Mouse (Mus musculus) adrenal gland, postnatal 14 days (tissue): ENCODE measurements around the gene Lrrc3. TPM values are rescaled to one million over a fixed set of nuclear protein-coding genes. Genes with fewer than 3 reads are reported as not detected.

Experiments
- DNase-seq: peaks from one replicate; pipeline ENCODE4 v3.0.0; 2021; ENCODE audit warnings: mixed read lengths
- total RNA-seq: library from RNA; stranded (reverse); gene quantifications from 2 replicates; pipeline ENCODE4 v1.2.3, GENCODE M21; 2021

The Lrrc3 gene
- total RNA-seq, 1 experiment from 2014 or later, result 14.0 TPM

GRCm38 (mm10) chr10:77867546-77867945, 34.8 kb downstream of the Lrrc3 start:
- DNase-seq, result no peak

GRCm38 (mm10) chr10:77864762-77865143, 37.6 kb downstream of the Lrrc3 start:
- no peak for DNase-seq

- DNase-seq, result peak; percentile 75
Observed at GRCm38 (mm10) chr10:77864067-77864761, 38.1 kb downstream of the Lrrc3 start.

GRCm38 (mm10) chr10:77861675-77862074, 40.7 kb downstream of the Lrrc3 start, which contains the start of gene Gm3285:
Gene Gm3285 (plus strand): TSS chr10:77861975.
- no peak for DNase-seq

GRCm38 (mm10) chr10:77852559-77852958, 49.8 kb downstream of the Lrrc3 start, which contains the start of gene Gm10318:
Gene Gm10318 (plus strand): TSS chr10:77852859.
- no peak for DNase-seq

Other genes starting within 250 kb of the Lrrc3 start
- gene Tspear, start 216.0 kb downstream of the Lrrc3 start, total RNA-seq, result 0.41 TPM in 1 of 2 replicates, not detected in the other
- gene Gm19402, start 211.8 kb downstream of the Lrrc3 start, total RNA-seq, result not detected in 2 replicates
- not detected in 2 replicates for gene Gm9508, start 205.3 kb downstream of the Lrrc3 start, total RNA-seq
- not detected in 2 replicates for gene Gm10272, start 195.9 kb downstream of the Lrrc3 start, total RNA-seq
- not detected in 2 replicates for gene Gm10024, start 191.1 kb downstream of the Lrrc3 start, total RNA-seq
- not detected in 2 replicates for gene Gm10142, start 186.7 kb downstream of the Lrrc3 start, total RNA-seq
- gene Krtap12-1, start 181.9 kb downstream of the Lrrc3 start, total RNA-seq, result not detected in 2 replicates
- not detected in 2 replicates for gene Gm10100, start 176.1 kb downstream of the Lrrc3 start, total RNA-seq
- gene Gm18596, start 159.9 kb downstream of the Lrrc3 start, total RNA-seq, result not detected in 2 replicates
- not detected in 2 replicates for gene Gm9736, start 151.2 kb downstream of the Lrrc3 start, total RNA-seq
- not detected in 2 replicates for gene Gm3233, start 142.9 kb downstream of the Lrrc3 start, total RNA-seq
- not detected in 2 replicates for gene Gm3238, start 131.2 kb downstream of the Lrrc3 start, total RNA-seq
- not detected in 2 replicates for gene Gm7138, start 125.6 kb downstream of the Lrrc3 start, total RNA-seq
- gene Gm3250, start 120.0 kb downstream of the Lrrc3 start, total RNA-seq, result not detected in 2 replicates
- not detected in 2 replicates for gene Gm7137, start 114.3 kb downstream of the Lrrc3 start, total RNA-seq
- gene Gm9639, start 107.5 kb downstream of the Lrrc3 start, total RNA-seq, result not detected in 2 replicates
- not detected in 2 replicates for gene Gm19668, start 103.4 kb downstream of the Lrrc3 start, total RNA-seq
- gene Gm9507, start 90.7 kb downstream of the Lrrc3 start, total RNA-seq, result not detected in 2 replicates
- gene Gm2696, start 87.9 kb downstream of the Lrrc3 start, total RNA-seq, result not detected in 2 replicates
- not detected in 2 replicates for gene Krtap10-4, start 75.4 kb downstream of the Lrrc3 start, total RNA-seq
- not detected in 2 replicates for gene Krtap10-10, start 66.6 kb downstream of the Lrrc3 start, total RNA-seq
- gene Gm36176, start 55.7 kb downstream of the Lrrc3 start, total RNA-seq, result not detected in 2 replicates
- gene Gm10318, start 49.7 kb downstream of the Lrrc3 start, total RNA-seq, result not detected in 2 replicates
- gene Gm3285, start 40.6 kb downstream of the Lrrc3 start, total RNA-seq, result not detected in 2 replicates
- 2.4 and 4.8 TPM in 2 replicates for gene Trpm2, start 68.0 kb upstream of the Lrrc3 start, total RNA-seq
- gene 1810043G02Rik, start 76.0 kb upstream of the Lrrc3 start, total RNA-seq, result 15.4 and 17.5 TPM in 2 replicates
- gene Pfkl, start 107.5 kb upstream of the Lrrc3 start, total RNA-seq, result 144 and 165 TPM in 2 replicates
- gene Dnmt3l, start 139.4 kb upstream of the Lrrc3 start, total RNA-seq, result 7.2 and 8.4 TPM in 2 replicates
- not detected in 2 replicates for gene Aire, start 141.1 kb upstream of the Lrrc3 start, total RNA-seq
- 9.8 and 19.8 TPM in 2 replicates for gene Icosl, start 166.8 kb upstream of the Lrrc3 start, total RNA-seq